Mouse (Mus musculus) spleen, adult 2 months (tissue): ENCODE data around the gene Osbpl3. TPM values are rescaled to one million over a fixed set of nuclear protein-coding genes. Genes with fewer than 3 reads are reported as not detected.

ENCODE experiments used
- DNase-seq, 2 experiments: peaks; one replicate each; pipeline versions ENCODE4 v3.0.0 to v3.0.0-alpha.2; 2012 to 2021; ENCODE audit warnings: low spot score in 2 of 2, low read depth in 1 of 2
- H3K27ac ChIP-seq: fragments of 200-500 bp; 2 replicates; pipeline ENCODE4 v1.5.1; 2012; ENCODE audit warnings: low read length, inconsistent platforms; ENCODE audit not compliant: insufficient read depth
- H3K27me3 ChIP-seq: fragments of 200-500 bp; 2 replicates; pipeline ENCODE4 v1.6.1; 2012; ENCODE audit warnings: mild to moderate bottlenecking, moderate library complexity, low read length, inconsistent platforms; ENCODE audit not compliant: control insufficient read depth, insufficient read depth
- H3K36me3 ChIP-seq: fragments of 200-500 bp; 2 replicates; pipeline ENCODE4 v1.6.1; 2012; ENCODE audit warnings: mild to moderate bottlenecking, low read length, inconsistent platforms; ENCODE audit not compliant: control insufficient read depth, insufficient read depth
- H3K4me1 ChIP-seq: fragments of 200-500 bp; 2 replicates; pipeline ENCODE4 v1.6.1; 2011; ENCODE audit warnings: inconsistent platforms; ENCODE audit not compliant: control insufficient read depth, insufficient read depth, insufficient read length
- H3K4me3 ChIP-seq: fragments of 200-500 bp; 2 replicates; pipeline ENCODE4 v1.5.1; 2011; ENCODE audit warnings: mild to moderate bottlenecking, inconsistent platforms; ENCODE audit not compliant: insufficient read depth, insufficient read length; ENCODE audit errors: extremely low read depth
- CTCF ChIP-seq: fragments of 200-500 bp; IDR thresholded peaks from 2 replicates; pipeline ENCODE4 v1.5.1; 2011; ENCODE audit warnings: mild to moderate bottlenecking, inconsistent platforms; ENCODE audit not compliant: insufficient read depth, insufficient read length, insufficient replicate concordance; ENCODE audit errors: extremely low read depth
- POLR2A ChIP-seq: fragments of 200-500 bp; IDR thresholded peaks from 2 replicates; pipeline ENCODE4 v1.6.1; 2011; ENCODE audit warnings: low read depth, low read length, inconsistent platforms
- WGBS: fragments of 180-500 bp; shearing (Covaris S2); methylation state at CpG from one replicate; pipeline ENCODE4 v1.1.7; 2018; 5-methylcytosine and 5-hydroxymethylcytosine counted together
- polyA plus RNA-seq: library from polyadenylated mRNA; depleted of rRNA; stranded (reverse); fragments of >200 nt; gene quantifications from 2 replicates; pipeline ENCODE4 v1.2.3, GENCODE M21; 2012; rRNA removed

Gene Osbpl3
- polyA plus RNA-seq, 1 experiment: 2.8 TPM

GRCm38 (mm10) chr6:50254723-50255184 is 201.2 kb downstream of the Osbpl3 start:
- 23% methylated on average over 10 of the region's 10 CpGs for WGBS
- DNase-seq: no peak
- Histone ChIP-seq H3K4me1 (no peaks in the 10 kb centered on the region; the same call in 1 of the 2 replicates), H3K27me3 (no peaks in the 10 kb centered on the region), H3K4me3 (no peak overlapping the region), H3K27ac (no peak overlapping the region), H3K36me3 (no peaks in the 10 kb centered on the region)
- TF ChIP-seq CTCF (no peak), POLR2A (no peak)

DNA sequence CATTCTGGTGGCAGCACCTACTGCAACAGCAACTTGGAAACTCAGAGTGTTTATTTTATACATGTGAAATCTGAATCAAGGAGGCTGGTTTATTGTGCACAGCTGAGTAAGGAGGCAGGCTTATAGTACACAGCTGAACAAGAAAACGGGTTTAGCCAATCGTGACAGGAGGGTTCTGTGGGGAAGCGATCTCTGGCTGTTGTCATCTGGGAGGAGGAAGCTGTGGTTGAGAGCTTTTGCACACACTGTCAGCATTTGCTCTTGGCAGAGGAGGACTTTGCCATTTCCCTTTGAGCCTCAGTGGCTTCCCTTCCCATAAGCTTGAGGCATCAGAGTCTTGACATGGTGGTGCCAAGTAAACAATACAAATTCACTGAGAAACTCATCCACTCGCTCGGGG is 203.3 kb downstream of the Osbpl3 start:
- TF ChIP-seq POLR2A (no peak), CTCF (no peak)
- peak; percentile 11 to 42 for DNase-seq
- Histone ChIP-seq H3K4me3 (no peak overlapping the region), H3K27ac (peak overlapping the region; percentile 74), H3K4me1 (no peaks in the 10 kb centered on the region; the same call in 1 of the 2 replicates), H3K36me3 (no peaks in the 10 kb centered on the region), H3K27me3 (no peaks in the 10 kb centered on the region)
- WGBS: 11% methylated on average over 5 of the region's 5 CpGs

- Histone ChIP-seq H3K4me3 (no peak overlapping the region), H3K36me3 (no peaks in the 10 kb centered on the region), H3K27me3 (no peaks in the 10 kb centered on the region), H3K4me1 (no peaks in the 10 kb centered on the region; the same call in 1 of the 2 replicates), H3K27ac (no peak overlapping the region)
- no peak for DNase-seq
- 88% methylated on average over 4 of the region's 4 CpGs for WGBS
- TF ChIP-seq CTCF (no peak), POLR2A (no peak)
Measured at GRCm38 (mm10) chr6:50247791-50248190, 208.2 kb downstream of the Osbpl3 start.

DNA sequence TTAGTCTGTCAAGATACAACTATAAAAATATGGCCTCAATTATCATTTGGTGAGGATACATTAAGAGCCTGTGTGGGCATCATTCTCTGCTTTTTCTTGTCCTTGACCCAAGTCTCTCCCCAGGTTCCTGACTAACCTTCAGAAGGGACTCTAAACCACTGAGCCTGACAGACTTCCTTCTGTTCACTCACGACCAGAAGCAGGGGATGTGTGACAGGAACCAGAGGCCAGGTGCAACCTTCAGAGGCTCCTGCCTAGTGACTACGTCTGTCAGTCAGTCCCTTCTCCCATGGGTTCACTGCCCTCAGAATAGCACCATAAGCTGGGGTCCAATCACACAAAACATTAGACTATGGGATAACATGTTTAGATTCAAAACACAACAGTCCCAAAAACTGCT is 208.6 kb downstream of the Osbpl3 start:
- 22% methylated on average over 2 of the region's 2 CpGs for WGBS
- TF ChIP-seq POLR2A (no peak), CTCF (no peak)
- H3K4me3 ChIP-seq: no peak overlapping the region
- no peaks in the 10 kb centered on the region for H3K27me3 ChIP-seq
- no peaks in the 10 kb centered on the region; the same call in 1 of the 2 replicates for H3K4me1 ChIP-seq
- no peak overlapping the region for H3K27ac ChIP-seq
- DNase-seq: no peak
- no peaks in the 10 kb centered on the region for H3K36me3 ChIP-seq

DNA sequence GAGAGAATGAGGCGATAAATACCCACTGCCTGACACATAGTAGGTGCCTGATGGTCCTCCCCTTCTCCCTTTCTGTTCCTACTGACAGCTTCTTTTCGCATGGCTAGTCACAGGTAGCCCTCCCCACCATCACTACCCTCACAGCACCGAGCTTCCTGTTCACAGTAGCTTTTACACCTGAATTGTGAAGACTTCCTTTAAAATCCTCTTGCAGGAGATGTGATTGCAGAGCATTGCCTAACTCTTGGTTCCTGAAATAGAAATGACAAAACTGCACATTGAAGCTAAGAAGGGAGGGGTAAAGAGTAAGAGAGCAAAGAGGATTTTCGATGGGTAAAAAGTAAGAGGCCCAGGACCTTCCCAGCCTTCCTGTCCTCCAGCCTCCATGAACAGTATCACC is 211.0 kb downstream of the Osbpl3 start:
- H3K27me3 ChIP-seq: no peaks in the 10 kb centered on the region
- DNase-seq: no peak
- H3K36me3 ChIP-seq: no peaks in the 10 kb centered on the region
- H3K27ac ChIP-seq: no peak overlapping the region
- H3K4me1 ChIP-seq: no peaks in the 10 kb centered on the region
- no peak for TF ChIP-seq CTCF
- TF ChIP-seq POLR2A: no peak
- WGBS: 31% methylated on average over 4 of the region's 4 CpGs
- H3K4me3 ChIP-seq: no peak overlapping the region

DNA sequence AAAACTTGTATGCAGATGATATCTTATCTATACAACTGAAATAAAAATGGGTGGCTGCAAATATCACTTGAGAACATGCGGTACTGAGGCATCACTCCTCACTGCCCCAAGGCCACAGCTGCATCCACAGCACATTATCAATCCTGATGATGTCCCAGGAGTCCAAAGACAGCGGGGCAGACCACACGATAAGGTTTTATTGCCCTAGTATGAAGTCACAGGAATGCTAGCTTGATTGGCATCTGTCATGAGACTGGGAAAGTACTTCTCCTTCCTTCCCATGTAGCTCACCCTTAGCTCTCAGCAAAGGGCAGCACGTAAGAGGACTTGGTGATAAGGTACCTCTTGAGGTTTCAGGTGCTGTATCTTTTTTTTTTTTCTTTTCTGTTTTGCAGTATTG is 211.9 kb downstream of the Osbpl3 start:
- H3K4me3 ChIP-seq: no peak overlapping the region
- H3K36me3 ChIP-seq: no peaks in the 10 kb centered on the region
- no peak overlapping the region for H3K27ac ChIP-seq
- 84% methylated on average over 4 of the region's 4 CpGs for WGBS
- H3K4me1 ChIP-seq: no peaks in the 10 kb centered on the region
- no peaks in the 10 kb centered on the region for H3K27me3 ChIP-seq
- no peak for DNase-seq
- no peak for TF ChIP-seq POLR2A

Other genes with a start within 250 kb of the Osbpl3 start
- gene Gsdme, start 192.3 kb downstream of the Osbpl3 start, polyA plus RNA-seq: 0.82 and 0.84 TPM in 2 replicates
- gene Cycs, start 110.3 kb upstream of the Osbpl3 start, polyA plus RNA-seq: 0.82 and 0.97 TPM in 2 replicates
- 0.05 and 0.08 TPM in 2 replicates for gene 4921507P07Rik, start 140.4 kb upstream of the Osbpl3 start, polyA plus RNA-seq
- not detected in 2 replicates for gene Npvf, start 198.2 kb upstream of the Osbpl3 start, polyA plus RNA-seq